Mouse (Mus musculus): ENCODE results near the gene Fam180a.

Fam180a gene

DNA sequence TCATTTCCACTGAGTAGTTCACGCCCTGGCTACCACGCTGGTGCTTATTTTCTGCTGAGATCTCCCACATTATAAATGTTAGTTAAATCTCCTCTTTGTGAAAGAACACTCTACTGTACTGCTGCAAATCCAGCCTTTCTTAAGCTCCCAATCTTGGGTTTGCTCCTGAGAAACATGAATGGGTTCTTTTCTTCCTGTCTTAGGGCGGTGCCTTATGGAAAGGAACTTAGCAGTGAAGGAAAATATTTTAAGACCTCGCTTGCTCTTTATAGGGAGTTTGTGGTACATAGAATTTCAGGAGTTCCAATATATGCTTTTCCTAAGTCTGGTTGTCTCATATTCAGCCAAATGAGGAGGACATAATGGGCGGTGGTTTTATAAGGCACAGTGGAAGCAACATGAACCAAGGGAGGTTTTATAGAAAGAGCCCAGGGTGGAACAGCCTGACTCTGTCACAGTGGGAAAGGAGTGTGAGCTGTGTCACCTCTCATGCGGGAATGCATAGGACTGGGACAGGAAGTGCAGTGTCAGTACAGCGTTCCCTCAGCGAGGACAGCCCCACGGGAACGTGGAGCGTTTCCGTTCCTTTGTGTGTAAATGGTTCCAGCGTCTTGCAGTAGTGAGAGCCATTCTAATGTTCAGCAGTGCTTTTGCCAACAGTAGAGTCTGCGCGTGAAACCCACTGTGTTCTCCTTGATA lies 60.2 kb downstream of the Fam180a start:
- DNase-seq (ENCODE audit: low spot score), result no peak

Data from c-Kit-positive CD71-positive TER-119-positive erythroid progenitor cells, embryonic 14.5 days (primary cell).